Mouse (Mus musculus) embryo, embryonic 10.5 days (tissue): ENCODE results near the gene Rnf213.

ENCODE experiments used
- DNase-seq: peaks from one replicate; pipeline ENCODE4 v3.0.0-alpha.2; 2015; ENCODE audit warnings: low spot score

Rnf213 gene

DNA sequence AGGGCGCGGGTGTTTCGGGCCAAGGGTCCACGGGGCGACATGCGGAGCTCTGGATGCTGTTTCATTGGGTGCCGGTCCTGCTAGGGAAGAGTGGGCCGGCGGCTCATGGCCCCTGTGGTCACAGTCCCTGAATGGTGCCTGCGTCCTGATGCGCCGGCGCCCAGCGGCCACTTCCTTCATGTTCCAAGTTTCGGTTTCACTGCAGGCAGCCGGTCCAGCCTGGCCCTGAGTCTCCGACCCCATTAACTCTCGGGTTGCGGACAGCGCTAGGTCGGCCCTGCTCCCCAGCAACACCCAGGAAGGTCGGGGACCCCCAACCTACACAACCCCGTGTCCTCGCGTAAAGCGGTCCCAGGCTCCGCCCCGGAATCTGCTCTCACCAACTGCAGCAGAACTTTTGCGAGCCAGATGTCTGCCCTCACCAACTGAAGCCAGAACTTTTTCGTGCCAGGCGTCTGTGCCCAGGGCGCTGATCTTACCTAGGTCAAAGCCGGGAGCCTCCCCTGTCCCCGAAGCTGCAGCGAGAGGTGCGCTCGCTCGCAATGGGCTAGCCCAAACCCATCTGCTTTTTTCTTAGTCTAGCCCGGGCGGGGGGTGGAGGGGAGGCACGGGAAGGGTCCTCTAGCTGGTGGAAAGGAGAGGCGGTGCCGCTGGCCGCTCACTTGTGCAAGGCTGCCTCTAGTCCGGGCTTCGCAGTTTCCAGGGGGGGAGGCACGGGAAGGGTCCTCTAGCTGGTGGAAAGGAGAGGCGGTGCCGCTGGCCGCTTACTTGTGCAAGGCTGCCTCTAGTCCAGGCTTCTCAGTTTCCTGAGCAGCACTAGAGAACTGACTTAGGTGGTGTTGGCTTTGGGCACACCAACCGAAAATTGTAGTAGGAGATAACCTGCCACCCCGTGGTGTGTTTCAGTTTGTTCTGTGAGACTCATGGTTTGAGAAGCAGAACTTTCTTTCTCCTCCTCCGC, 2.3 kb upstream of the Rnf213 start:
- DNase-seq, result peak; percentile 53

DNA sequence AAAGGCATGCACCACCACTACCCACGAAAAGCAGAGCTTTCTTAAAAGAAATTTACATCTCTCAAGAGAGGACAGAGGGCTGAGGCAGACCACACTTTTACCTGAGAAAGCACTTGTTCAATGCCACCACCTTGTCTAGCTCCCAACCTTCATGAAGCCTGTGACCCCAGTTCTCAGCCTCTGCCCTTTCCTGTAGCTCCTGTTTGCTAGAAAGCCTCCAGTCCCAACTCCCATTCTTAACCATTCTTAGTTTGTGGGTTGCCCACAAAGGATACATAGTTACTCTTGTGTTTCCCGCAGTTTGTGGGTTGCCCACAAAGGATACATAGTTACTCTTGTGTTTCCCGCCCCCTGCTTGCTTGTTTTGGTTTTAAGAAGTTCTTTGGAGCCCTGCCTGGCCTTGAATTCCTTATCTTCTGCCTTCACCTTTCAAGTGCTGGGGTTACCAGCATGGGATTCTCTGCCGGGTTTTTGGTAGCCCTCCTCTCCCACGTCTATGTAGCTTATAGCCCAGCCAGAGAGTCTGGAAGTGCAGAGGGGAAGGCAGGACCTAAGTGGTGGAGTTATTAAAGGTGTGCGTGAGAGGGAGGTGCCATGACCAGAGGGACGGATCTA, 1.4 kb upstream of the Rnf213 start:
- DNase-seq, result no peak

DNA sequence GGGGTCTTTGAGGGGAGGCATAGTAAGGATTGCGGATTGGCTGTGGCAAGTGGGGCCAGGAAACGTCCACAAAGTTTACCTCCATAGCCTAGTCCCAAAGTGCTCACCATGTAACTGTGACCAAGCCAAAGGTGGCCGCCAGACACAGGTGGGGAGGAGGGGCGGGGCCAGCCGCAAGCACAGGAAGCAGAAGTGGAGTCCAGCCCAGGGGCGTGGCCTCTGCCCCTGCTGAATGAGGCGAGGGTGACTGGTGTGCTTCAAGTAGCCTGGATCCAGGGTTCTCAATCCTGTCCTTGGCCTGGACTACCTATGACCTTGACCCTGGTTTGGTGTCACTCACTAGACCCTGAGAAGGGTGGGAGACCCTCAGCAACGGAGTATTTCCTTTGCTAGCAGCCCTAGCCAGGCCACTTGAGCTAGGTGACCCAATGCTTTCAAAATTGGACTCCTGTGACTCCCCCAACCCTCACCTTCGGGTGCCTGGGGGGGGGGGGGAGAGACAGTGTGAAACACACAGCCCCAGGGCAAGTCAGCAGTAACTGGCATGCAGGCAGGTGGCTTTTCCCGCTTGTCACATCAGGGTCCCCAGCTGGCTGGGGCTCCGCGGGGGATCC, 792 bp upstream of the Rnf213 start:
- DNase-seq, result peak; percentile 42

DNA sequence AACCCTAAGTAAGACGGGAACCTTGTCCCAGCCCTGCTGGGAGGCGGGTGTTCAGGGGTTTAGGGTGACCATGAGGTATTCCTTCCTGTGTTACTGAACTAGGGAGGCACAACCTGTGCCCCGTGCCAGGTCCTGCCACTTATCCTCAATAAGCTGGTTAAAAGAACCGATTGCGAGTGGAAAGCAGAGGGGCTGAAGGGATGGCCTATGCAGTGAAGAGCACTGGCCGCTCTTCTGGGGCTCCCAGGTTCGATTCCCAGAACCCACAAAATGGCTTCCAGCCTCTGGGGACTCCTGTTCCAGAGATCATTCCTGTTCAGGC, 544 bp downstream of the Rnf213 start:
- no peak for DNase-seq

DNA sequence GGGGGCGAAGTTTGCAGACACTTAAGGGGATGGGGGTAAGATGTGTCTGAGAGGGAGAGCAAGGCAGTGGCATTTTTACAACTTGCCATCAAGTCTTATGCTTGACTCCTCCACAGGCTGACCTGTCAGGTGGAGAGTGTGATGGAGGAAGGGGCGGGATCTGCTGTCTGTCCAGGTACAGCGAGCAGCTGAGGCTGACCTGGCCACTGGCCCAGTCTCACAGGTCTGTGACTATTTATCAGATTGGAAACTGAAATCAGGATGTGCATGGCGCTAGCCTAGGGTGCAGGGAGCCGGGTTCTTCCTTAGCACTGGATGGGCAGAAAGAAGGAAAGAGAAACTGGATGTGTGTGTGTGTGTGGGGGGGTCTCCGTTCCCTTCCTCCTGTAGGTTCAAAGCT, 1.3 kb downstream of the Rnf213 start:
- DNase-seq, result no peak

DNA sequence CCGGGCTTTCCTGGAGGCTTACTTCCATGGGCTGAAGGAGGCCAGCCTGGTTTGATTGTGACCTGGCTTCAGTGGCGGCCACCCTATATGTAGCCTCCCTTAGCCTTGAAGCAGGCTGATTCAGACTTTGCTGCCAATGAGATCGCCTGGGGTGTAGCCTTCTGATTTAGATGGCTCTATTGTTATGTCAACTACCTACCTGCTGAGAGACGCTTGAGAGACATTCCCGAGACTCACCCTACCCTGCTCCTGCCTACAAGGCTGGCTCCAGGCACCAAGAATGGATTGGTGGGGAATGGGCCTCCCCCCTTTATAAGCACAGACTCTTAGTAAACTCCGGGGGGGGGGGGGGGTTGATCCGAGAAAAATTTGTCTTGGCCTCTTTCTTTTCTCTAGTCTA, 2.5 kb downstream of the Rnf213 start:
- no peak for DNase-seq

DNA sequence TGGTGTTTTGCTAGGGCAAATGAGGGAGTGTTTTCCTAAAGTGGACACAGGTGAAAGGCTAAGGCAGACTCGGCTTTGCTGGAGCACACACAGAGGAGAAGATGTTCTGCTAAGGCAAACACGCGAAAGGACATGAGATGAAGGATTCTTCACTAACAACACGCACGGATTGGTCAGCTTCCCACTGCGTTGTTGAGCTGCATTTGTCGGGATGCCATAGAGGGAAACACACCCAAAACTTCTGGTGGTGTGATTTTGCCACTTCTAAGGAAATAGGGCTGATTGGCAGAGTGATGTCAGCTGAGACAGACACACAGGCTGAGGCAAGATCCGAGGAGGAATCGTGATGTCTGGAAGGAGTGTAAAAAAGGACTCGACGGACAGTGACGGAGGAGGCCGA, 3.0 kb downstream of the Rnf213 start:
- no peak for DNase-seq

DNA sequence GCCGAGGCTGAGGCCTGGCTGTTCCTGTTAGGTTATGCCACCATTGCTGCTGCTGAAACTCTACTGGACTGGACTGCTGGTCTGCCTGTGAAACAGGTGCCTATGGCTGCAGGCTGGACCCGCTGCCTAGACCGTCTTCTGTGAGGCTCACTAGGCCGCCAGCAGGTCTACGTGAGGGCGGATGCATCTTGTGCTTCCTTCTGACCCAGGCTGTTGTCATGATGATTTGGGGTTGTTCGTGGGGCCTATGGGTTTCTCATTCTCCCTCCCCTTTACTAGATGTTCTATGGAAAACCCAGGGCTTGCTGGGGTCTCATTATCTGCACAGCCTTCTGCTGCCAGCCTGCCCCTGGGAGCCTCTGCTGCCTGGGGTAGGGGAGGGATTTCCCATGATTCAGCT, 3.6 kb downstream of the Rnf213 start:
- DNase-seq, result no peak

DNA sequence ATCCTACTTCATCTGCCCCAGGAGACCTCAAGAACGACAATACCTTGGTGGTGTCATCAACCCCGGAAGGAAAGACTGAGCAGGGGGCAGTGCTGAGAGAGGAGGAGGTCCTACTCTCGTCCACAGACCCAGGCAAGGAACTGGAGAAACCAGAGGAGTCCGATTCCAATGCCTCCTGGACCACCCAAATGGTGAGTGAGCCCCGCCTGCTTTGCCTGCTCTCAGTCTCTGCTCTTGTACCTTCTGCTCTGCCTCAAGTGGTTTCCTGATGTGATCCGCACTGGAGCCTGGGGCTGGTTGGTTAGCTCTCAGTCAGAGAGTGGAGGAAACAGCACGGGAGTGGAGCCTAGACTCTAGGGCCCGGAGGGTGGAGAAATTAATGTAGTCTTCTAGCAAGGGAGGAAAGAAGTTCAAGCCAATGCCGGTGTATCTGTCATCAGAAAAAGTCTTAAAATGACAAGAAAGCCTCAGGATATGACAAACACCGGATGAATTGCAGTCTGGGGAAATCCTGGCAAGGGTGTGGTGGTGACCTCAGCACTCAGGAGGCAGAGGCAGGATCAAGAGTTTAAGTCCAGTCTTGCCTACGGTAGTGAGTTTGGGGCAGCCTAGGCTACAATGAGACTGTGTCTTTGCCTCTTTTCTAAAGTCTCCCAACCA, 9.7 kb downstream of the Rnf213 start:
- no peak for DNase-seq

DNA sequence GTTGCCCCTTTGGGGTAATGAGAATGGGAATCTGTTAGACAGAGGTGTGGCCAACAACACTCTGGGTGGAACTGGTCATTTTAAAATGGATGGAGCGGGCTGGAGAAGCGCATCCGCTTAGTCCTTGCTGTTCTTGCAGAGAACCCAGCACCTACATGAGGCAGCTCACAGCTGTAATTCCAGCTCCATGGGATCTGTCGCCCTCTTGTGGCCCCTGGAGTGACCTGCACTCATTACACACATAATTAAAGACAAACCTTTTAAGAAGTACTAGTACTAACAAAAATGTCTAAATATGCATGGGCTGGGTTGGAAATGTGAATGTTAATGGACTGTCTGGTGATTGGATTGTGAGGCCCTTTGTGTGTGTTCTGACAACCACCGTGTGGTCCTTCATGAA, 11.7 kb downstream of the Rnf213 start:
- peak; percentile 73 for DNase-seq

DNA sequence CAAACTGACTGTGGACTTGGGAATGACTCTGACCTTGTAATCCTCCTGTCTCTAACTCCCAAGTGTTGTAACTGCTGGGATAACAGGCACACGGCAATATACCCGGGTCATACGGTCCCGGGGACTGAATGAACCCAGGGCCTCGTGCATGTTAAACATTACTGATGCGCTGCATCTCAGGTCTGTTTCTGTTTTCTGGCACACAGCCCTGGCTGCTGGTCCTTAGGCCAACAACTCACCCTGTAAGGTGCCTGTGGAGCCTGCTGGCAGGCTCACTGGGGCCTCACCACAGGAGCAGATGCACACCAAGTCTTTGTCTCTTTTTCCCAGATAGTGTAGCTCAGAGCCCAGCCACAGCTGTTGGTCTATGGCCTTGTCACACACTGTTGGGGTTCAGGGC, 14.5 kb downstream of the Rnf213 start:
- DNase-seq, result no peak

DNA sequence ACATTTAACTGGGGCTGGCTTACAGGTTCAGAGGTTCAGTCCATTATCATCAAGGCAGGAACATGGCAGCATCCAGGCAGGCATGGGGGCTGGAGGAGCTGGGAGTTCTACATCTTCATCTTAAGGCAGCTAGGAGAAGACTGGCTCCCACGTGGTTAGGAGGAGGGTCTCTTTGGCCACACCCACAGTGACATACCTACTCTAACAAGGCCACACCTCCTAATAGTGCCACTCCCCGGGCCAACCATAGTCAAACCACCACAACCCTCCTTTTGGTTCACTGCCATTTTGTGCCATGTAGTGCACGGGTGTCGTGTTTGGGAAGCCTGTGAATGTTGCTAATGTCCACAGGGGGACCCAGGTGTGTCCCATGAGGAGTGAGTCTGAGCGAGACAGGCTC, 15.1 kb downstream of the Rnf213 start:
- DNase-seq, result no peak

DNA sequence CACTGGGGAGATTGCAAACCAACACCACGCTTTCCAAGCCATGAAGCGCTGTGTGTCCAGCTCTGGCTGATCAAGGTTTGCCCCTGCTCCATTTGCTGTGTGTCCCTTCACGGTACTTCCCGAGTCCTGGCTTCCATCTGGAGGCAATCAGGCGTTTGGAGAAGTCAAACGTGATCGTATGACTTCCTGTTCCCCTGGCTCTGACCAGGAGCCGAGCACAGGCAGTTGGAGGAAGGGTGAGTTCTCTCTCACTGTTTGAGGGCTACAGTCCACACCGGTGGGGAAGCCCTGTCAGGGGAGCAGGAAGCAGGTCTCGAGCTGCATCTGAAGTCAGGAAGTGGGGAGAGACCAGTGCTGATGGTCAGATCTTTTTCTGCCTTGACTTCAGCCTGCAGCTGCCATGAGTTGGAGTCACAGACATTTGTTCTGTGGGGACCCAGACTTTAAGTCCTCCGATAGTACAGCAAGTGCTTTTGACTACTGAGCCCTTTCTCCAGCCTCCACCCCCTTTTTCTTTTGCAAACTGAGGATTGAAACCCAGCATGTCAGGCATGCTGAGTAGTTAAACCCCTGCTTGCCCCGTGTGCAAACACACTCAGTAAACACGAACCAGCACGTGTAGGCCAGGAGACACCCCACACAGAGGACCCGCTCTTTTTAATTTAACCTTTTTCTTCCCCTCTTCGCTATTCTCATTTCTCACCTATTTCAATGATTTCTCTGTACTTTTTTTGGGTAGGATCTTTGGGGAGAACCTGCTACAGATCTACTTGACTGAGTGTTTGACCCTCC, 26.6 kb downstream of the Rnf213 start:
- peak; percentile 64 for DNase-seq

DNA sequence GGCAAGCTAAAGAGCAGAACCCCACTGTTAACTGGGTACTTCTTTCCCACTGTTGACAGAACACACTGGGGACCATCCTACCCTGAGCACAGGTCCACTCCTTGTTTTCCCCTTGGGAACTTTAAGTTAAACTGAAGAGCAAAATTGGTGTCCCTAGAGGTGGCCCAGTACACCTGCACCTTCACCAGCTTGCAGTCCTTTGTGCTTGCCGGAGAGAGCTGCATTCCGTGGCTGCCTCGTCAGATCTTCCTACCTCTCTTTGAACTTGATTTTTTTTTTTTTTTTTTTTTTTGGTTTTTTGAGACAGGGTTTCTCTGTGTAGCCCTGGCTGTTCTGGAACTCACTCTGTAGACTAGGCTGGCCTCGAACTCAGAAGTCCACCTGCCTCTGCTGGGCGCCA, 27.5 kb downstream of the Rnf213 start:
- DNase-seq, result no peak

DNA sequence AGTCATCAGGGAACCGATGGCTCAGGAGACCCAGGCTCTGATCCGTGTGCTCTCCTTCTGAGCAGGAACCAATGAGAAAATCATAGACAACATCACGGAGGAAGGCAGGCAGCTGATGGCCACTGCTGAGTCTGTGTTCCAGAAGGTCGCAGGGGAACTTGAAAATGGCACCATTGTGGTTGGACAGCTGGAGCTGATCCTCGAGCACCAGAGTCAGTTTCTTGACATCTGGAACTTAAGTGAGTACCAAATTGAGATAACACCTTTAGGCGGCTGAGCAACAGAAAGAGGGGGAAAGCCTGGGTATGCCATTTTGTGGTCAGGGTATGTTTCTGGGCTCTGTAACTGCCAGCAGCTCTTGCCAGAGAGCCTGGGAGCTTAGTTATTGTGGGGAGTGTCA, 34.5 kb downstream of the Rnf213 start:
- DNase-seq, result no peak

DNA sequence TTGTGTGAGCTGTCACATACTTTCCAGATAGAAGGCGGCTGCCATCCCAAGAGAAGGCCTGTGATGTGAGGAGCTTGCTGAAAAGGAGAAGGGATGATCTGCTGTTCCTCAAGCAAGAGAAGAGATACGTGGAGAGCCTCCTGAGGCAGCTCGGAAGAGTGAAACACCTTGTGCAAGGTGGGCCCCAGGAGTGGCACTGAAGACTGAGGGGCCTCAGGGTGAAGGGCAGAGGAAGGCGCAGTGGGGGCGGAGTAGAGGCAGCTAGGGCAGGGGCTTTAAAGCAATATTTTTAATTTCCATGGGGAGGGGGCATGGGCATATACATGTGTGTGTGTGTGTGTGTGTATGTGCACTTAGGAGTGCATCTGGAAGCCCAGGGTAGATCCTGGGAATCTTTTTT, 35.1 kb downstream of the Rnf213 start:
- DNase-seq, result no peak

DNA sequence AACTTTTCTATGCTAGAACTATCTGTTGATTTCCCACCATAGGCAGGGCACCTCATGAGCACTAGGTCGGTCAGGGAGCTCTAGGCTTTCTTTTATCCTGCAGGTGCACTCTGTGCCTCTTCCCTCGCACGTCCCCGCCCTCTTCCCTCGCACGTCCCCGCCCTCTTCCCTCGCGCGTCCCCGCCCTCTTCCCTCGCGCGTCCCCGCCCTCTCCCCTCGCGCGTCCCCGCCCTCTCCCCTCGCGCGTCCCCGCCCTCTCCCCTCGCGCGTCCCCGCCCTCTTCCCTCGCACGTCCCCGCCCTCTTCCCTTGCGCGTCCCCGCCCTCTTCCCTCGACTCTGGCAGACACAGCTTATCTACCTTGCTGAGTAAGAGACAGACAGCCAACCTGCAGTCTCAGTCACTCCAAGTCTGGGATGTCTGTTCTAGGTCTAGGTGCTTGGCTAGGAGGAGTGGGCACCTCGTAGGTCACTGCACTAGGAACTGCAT, 35.8 kb downstream of the Rnf213 start:
- peak; percentile 65 for DNase-seq

DNA sequence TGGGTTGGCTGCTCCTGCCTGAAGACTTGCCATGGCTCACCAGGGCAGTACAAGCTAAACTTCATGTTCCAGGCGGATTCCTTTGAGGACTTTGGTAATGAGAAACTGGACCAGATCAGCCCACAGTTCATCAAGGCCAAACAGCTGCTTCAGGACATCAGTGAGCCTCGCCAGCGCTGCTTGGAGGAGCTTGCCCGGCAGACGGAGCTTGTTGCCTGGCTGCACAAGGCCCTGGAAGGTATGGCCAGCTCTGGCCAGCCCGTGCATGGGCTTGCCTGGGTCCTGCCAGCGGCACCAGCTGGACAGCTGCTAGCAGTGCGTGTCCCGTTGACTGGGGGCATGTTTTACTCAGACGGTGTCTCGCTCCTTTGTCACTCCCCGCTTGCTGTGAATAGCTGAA, 38.6 kb downstream of the Rnf213 start:
- no peak for DNase-seq

DNA sequence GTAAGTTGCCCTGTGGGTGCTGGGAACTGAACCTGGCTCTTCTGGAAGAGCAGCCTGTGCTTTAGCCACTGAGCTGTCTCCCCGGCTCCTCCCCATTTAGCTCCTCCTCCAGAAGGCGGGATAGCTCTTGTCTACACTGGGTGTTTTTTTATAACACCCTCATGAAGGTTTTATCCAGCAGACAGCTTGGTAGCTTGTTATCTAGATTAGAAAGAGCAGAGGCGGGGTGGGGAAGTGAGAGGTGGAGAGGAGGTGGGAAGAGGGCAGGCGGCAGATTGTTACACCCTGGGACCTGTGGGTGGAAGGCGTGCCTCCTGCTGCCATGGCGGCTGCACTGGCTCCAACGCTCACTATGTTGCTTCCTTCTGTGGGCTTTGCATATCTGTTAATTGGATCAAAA, 39.8 kb downstream of the Rnf213 start:
- DNase-seq, result no peak

DNA sequence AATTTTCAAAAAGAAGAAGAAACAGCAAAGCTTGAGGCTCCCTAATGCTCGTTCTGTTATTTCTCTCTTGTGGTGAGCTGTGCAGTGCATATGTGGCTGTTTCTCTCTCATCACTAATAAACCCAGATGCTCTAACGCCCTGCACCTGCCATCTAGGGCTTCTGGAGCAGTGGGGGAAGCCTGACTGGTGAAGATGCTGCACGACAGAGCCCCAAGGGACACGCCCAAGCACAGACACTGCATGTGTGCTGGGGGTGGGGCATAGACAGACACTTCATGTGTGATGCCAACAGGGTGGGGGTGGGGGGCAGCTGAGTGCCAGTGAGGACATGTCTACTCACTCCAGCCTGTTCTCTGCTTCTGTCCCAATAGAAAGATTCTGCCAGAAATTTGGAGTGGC, 41.4 kb downstream of the Rnf213 start:
- no peak for DNase-seq

DNA sequence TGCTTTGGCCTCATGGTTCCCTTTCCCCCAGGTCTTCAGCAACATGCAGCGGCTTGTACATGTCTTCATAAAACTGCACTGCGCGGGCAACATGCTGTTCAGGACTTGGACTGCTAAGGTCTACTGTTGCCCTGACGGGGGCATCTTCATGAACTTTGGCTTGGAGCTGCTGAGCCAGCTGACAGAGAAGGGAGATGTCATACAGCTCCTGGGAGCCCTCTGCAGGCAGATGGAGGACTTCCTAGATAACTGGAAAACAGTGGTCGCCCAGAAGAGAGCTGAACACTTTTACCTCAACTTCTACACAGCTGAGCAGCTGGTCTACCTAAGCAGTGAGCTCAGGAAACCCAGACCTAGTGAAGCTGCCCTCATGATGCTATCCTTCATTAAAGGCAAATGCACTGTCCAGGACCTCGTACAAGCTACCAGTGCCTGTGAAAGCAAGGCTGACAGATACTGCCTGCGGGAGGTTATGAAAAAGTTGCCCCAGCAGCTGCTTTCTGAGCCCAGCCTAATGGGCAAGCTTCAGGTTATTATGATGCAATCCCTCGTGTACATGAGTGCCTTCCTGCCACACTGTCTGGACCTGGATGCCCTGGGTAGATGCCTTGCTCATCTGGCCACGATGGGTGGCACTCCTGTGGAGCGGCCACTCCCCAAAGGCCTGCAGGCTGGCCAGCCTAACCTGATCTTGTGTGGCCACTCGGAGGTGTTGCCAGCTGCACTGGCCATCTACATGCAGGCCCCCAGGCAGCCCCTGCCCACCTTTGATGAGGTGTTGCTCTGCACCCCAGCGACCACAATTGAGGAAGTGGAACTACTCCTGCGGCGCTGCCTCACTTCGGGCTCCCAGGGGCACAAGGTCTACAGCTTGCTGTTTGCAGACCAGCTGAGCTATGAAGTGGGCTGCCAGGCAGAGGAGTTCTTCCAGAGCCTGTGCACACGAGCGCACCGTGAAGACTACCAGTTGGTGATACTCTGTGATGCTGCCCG, 43.3 kb downstream of the Rnf213 start:
- peak; percentile 32 for DNase-seq
